ENCODE assay signal across 14 mouse cellular contexts in genomic region chr11:102767055-102767670, GRCm38 (mm10). TPM values are rescaled to one million over a fixed set of nuclear protein-coding genes. Genes with fewer than 3 reads are reported as not detected.
DNase-seq lines count a peak whose midpoint lies in the region; ATAC-seq and TF ChIP-seq lines count a peak whose summit lies in the region.
"Had no signal": no experiment of that assay in that cellular context is flagged by ENCODE, and none has a peak within 500 bp of the region (broad histone marks: within the 10 kb centered on the region; RNA-seq: fewer than 3 reads in every experiment).

No protein-coding gene starts in this region.

- peaks cover 64% of the 10 kb centered on the region for H3K4me1 ChIP-seq in heart, embryonic 10.5 days
- H3K4me1 ChIP-seq in heart, embryonic 11.5 days (ENCODE audit: control insufficient read depth, insufficient read depth, low read length) = peaks cover 24% of the 10 kb centered on the region
- H3K4me1 ChIP-seq in midbrain, embryonic 10.5 days = peaks cover 71% of the 10 kb centered on the region
- H3K4me1 ChIP-seq in midbrain, embryonic 11.5 days (ENCODE audit: control insufficient read depth, insufficient read depth, low read length) = peaks cover 12% of the 10 kb centered on the region
- H3K4me1 ChIP-seq in stomach, postnatal 0 days (replicated peaks; ENCODE audit: control insufficient read depth, insufficient read depth) = no peaks in the 10 kb centered on the region

- no peak overlapping the region for H3K9ac ChIP-seq in heart, embryonic 11.5 days (ENCODE audit: low read depth, low read length)
- H3K9ac ChIP-seq in midbrain, embryonic 11.5 days (ENCODE audit: low read length) = no peak overlapping the region
- H3K9ac ChIP-seq in stomach, postnatal 0 days (ENCODE audit: low read length) = no peak overlapping the region
- H3K9ac ChIP-seq: neural tube, embryonic 13.5 days had no signal

- no peaks in the 10 kb centered on the region for H3K9me3 ChIP-seq in heart, embryonic 10.5 days
- H3K9me3 ChIP-seq in heart, embryonic 11.5 days (replicated peaks; ENCODE audit: control insufficient read depth, low read length) = no peaks in the 10 kb centered on the region
- no peaks in the 10 kb centered on the region for H3K9me3 ChIP-seq in midbrain, embryonic 10.5 days (replicated peaks)
- H3K9me3 ChIP-seq in midbrain, embryonic 11.5 days (ENCODE audit: control insufficient read depth, low read length) = no peaks in the 10 kb centered on the region
- H3K9me3 ChIP-seq in stomach, postnatal 0 days (ENCODE audit: control insufficient read depth, low read length) = no peaks in the 10 kb centered on the region
- H3K9me3 ChIP-seq: neural tube, embryonic 13.5 days had no signal

- WGBS in heart, embryonic 10.5 days = 52% methylated on average over 6 of the region's 6 CpGs
- 61% methylated on average over 6 of the region's 6 CpGs for WGBS in heart, embryonic 11.5 days (ENCODE audit: insufficient replicate concordance)
- WGBS in midbrain, embryonic 10.5 days = 67% methylated on average over 6 of the region's 6 CpGs
- WGBS in midbrain, embryonic 11.5 days = 69% methylated on average over 6 of the region's 6 CpGs
- 63% methylated on average over 6 of the region's 6 CpGs for WGBS in stomach, postnatal 0 days

- peaks cover 46% of the 10 kb centered on the region for H3K27me3 ChIP-seq in heart, embryonic 10.5 days (ENCODE audit: insufficient read depth, poor library complexity, severe bottlenecking)
- peaks cover 30% of the 10 kb centered on the region for H3K27me3 ChIP-seq in heart, embryonic 11.5 days (ENCODE audit: control insufficient read depth, insufficient read depth, low read length)
- peaks cover 47% of the 10 kb centered on the region for H3K27me3 ChIP-seq in midbrain, embryonic 10.5 days (ENCODE audit: low read depth, poor library complexity, severe bottlenecking)
- H3K27me3 ChIP-seq in midbrain, embryonic 11.5 days (ENCODE audit: control insufficient read depth, insufficient read depth, low read length) = peaks cover 5% of the 10 kb centered on the region; the same call in 1 of the 2 replicates
- no peaks in the 10 kb centered on the region for H3K27me3 ChIP-seq in stomach, postnatal 0 days (ENCODE audit: control insufficient read depth, insufficient read depth, low read length)

- no peaks in the 10 kb centered on the region for H3K36me3 ChIP-seq in heart, embryonic 10.5 days
- no peaks in the 10 kb centered on the region for H3K36me3 ChIP-seq in heart, embryonic 11.5 days (ENCODE audit: control insufficient read depth, insufficient read depth, low read length)
- H3K36me3 ChIP-seq in midbrain, embryonic 10.5 days = no peaks in the 10 kb centered on the region
- H3K36me3 ChIP-seq in midbrain, embryonic 11.5 days (ENCODE audit: control insufficient read depth, insufficient read depth, low read length) = no peaks in the 10 kb centered on the region
- no peaks in the 10 kb centered on the region for H3K36me3 ChIP-seq in stomach, postnatal 0 days (ENCODE audit: control insufficient read depth, insufficient read depth, low read length)
- H3K36me3 ChIP-seq: neural tube, embryonic 13.5 days had no signal

- ATAC-seq in heart, embryonic 11.5 days (replicated peaks; ENCODE audit: insufficient number of reproducible peaks, low FRiP score, low TSS enrichment) = no peak
- ATAC-seq in midbrain, embryonic 11.5 days (ENCODE audit: low FRiP score) = no peak
- peak; percentile 27; the same call in 1 of the 2 replicates for ATAC-seq in stomach, postnatal 0 days (ENCODE audit: low FRiP score, low TSS enrichment)
- ATAC-seq: lung, postnatal 0 days had no signal

- H3K27ac ChIP-seq in heart, embryonic 10.5 days = peak overlapping the region; percentile 53; the same call in 1 of the 2 replicates
- H3K27ac ChIP-seq in heart, embryonic 11.5 days (ENCODE audit: low read depth, low read length) = no peak overlapping the region
- peak overlapping the region; percentile 59; the same call in 1 of the 2 replicates for H3K27ac ChIP-seq in midbrain, embryonic 10.5 days (replicated peaks)
- no peak overlapping the region for H3K27ac ChIP-seq in midbrain, embryonic 11.5 days (ENCODE audit: low read depth, low read length)
- H3K27ac ChIP-seq in stomach, postnatal 0 days (replicated peaks) = no peak overlapping the region
- H3K27ac ChIP-seq: neural tube, embryonic 13.5 days had no signal

- DNase-seq in heart, embryonic 10.5 days (ENCODE audit: low spot score) = no peak
- no peak for DNase-seq in midbrain, embryonic 10.5 days (ENCODE audit: low spot score)
- DNase-seq in midbrain, embryonic 11.5 days (ENCODE audit: low spot score, missing footprints) = no peak
- DNase-seq in cerebellum, postnatal 14 days = peak; percentile 45 to 49
- DNase-seq in stomach, postnatal 0 days (ENCODE audit: low spot score) = no peak
- DNase-seq in frontal cortex, postnatal 25 days (ENCODE audit: low spot score in 2 of 2) = no peak
- DNase-seq: adrenal gland, adult 2 months; gastrocnemius, postnatal 25 days; heart, postnatal 14 days; kidney, adult 11 months; midbrain, embryonic 14.5 days had no signal

- H3K4me2 ChIP-seq in heart, embryonic 11.5 days = no peak overlapping the region
- H3K4me2 ChIP-seq in midbrain, embryonic 11.5 days = no peak overlapping the region
- no peak overlapping the region for H3K4me2 ChIP-seq in stomach, postnatal 0 days (replicated peaks; ENCODE audit: low read depth)
- H3K4me2 ChIP-seq: neural tube, embryonic 13.5 days had no signal

- TF ChIP-seq EP300 in stomach, postnatal 0 days (optimal IDR thresholded peaks at IDR 0.05) = no peak

- TF ChIP-seq CTCF in stomach, postnatal 0 days (IDR thresholded peaks at IDR 0.05; ENCODE audit: low read depth) = no peak

- no peak overlapping the region for H3K4me3 ChIP-seq in heart, embryonic 10.5 days
- no peak overlapping the region for H3K4me3 ChIP-seq in heart, embryonic 11.5 days (ENCODE audit: low read depth, low read length)
- no peak overlapping the region for H3K4me3 ChIP-seq in midbrain, embryonic 10.5 days
- H3K4me3 ChIP-seq in midbrain, embryonic 11.5 days (ENCODE audit: low read depth, low read length) = no peak overlapping the region
- no peak overlapping the region for H3K4me3 ChIP-seq in stomach, postnatal 0 days (ENCODE audit: low read depth, low read length)
- H3K4me3 ChIP-seq: neural tube, embryonic 13.5 days had no signal

RNA-seq across cellular contexts. Expression of gene Adam11, which starts 5.9 kb away (rescaled TPM):
- 6.2 and 7.1 TPM in 2 replicates for polyA plus RNA-seq in heart, embryonic 10.5 days (2016; fragmentation: Nextera tagmentation; extraction: Ambion mirVana)
- polyA plus RNA-seq in heart, embryonic 11.5 days (2014; fragmentation: Nextera tagmentation; extraction: Ambion mirVana) = 5.4 and 6.7 TPM in 2 replicates
- 10.7 and 18.4 TPM in 2 replicates for polyA plus RNA-seq in midbrain, embryonic 10.5 days (2016; fragmentation: Nextera tagmentation; extraction: Ambion mirVana)
- 13.6 and 13.8 TPM in 2 replicates for polyA plus RNA-seq in midbrain, embryonic 11.5 days (2014; fragmentation: Nextera tagmentation; extraction: Ambion mirVana)
- 1.8 and 2.0 TPM in 2 replicates for polyA plus RNA-seq in stomach, postnatal 0 days (2015; fragmentation: Nextera tagmentation; extraction: Ambion mirVana)

RNA-seq across cellular contexts. Expression of gene Gjc1, which starts 52.3 kb away (rescaled TPM):
- 57.0 and 81.1 TPM in 2 replicates for polyA plus RNA-seq in heart, embryonic 10.5 days (2016; fragmentation: Nextera tagmentation; extraction: Ambion mirVana)
- 56.6 and 59.7 TPM in 2 replicates for polyA plus RNA-seq in heart, embryonic 11.5 days (2014; fragmentation: Nextera tagmentation; extraction: Ambion mirVana)
- 81.1 and 84.0 TPM in 2 replicates for polyA plus RNA-seq in midbrain, embryonic 10.5 days (2016; fragmentation: Nextera tagmentation; extraction: Ambion mirVana)
- polyA plus RNA-seq in midbrain, embryonic 11.5 days (2014; fragmentation: Nextera tagmentation; extraction: Ambion mirVana) = 85.5 and 87.8 TPM in 2 replicates
- 18.1 and 21.1 TPM in 2 replicates for polyA plus RNA-seq in stomach, postnatal 0 days (2015; fragmentation: Nextera tagmentation; extraction: Ambion mirVana)

Comparison
In these comparisons a context has a peak if more than half of its experiments do, and no peak if none do; other contexts are left out.
1. H3K27ac ChIP-seq: peak in heart, embryonic 10.5 days (single experiment) and midbrain, embryonic 10.5 days (single experiment); none in heart, embryonic 11.5 days (single experiment), midbrain, embryonic 11.5 days (single experiment) and stomach, postnatal 0 days (single experiment).
2. DNase-seq: peak in cerebellum, postnatal 14 days (2 of 2); none in heart, embryonic 10.5 days (single experiment), midbrain, embryonic 10.5 days (single experiment), midbrain, embryonic 11.5 days (single experiment), stomach, postnatal 0 days (single experiment) and frontal cortex, postnatal 25 days (0 of 2).